Mouse (Mus musculus) myocyte (in vitro differentiated cells): ENCODE results near the gene Vps37d. TPM values are rescaled to one million over a fixed set of nuclear protein-coding genes. Genes with fewer than 3 reads are reported as not detected.

Experiments used
- H3K27me3 ChIP-seq: one replicate; pipeline ENCODE4 v1.6.1; 2011; ENCODE audit not compliant: control insufficient read depth, insufficient read depth, insufficient read length
- H3K36me3 ChIP-seq: one replicate; pipeline ENCODE4 v1.6.1; 2011; ENCODE audit not compliant: control insufficient read depth, insufficient read depth
- H3K4me2 ChIP-seq: one replicate; pipeline ENCODE4 v1.6.1; 2011; ENCODE audit warnings: low read depth, control low read depth
- H3K4me3 ChIP-seq: one replicate; pipeline ENCODE4 v1.5.1; 2011; ENCODE audit warnings: mild to moderate bottlenecking, control low read depth, moderate library complexity
- H3K79me2 ChIP-seq: one replicate; pipeline ENCODE4 v1.6.1; 2011; ENCODE audit not compliant: control insufficient read depth, insufficient read depth
- H3ac ChIP-seq: one replicate; pipeline ENCODE4 v1.6.1; 2011; ENCODE audit not compliant: control insufficient read depth, insufficient read length
- CEBPB ChIP-seq: IDR thresholded peaks from 2 replicates; pipeline ENCODE4 v1.6.1; 2011; ENCODE audit warnings: mild to moderate bottlenecking, moderate library complexity; ENCODE audit not compliant: poor library complexity, insufficient read depth, severe bottlenecking
- E2F4 ChIP-seq: IDR thresholded peaks from one replicate; pipeline ENCODE4 v1.6.1; 2011; ENCODE audit warnings: mild to moderate bottlenecking, control low read depth, moderate library complexity; ENCODE audit not compliant: insufficient read depth
- MAX ChIP-seq: IDR thresholded peaks from one replicate; pipeline ENCODE4 v1.6.1; 2011; ENCODE audit warnings: low read depth, mild to moderate bottlenecking, control low read depth
- MYOD1 ChIP-seq, 3 experiments: IDR thresholded peaks; one replicate each; pipeline ENCODE4 v1.6.1; 2011; ENCODE audit warnings: control low read depth in 2 of 3, low read depth in 2 of 3, mild to moderate bottlenecking in 2 of 3, moderate library complexity in 1 of 3; ENCODE audit not compliant: insufficient read length in 2 of 3, control insufficient read depth in 1 of 3
- MYOG ChIP-seq, 3 experiments: IDR thresholded peaks; one replicate each; pipeline ENCODE4 v1.6.1; 2011; ENCODE audit warnings: control low read depth in 2 of 3, low read depth in 2 of 3, mild to moderate bottlenecking in 2 of 3; ENCODE audit not compliant: insufficient read length in 2 of 3, control insufficient read depth in 1 of 3, insufficient read depth in 1 of 3
- POLR2A ChIP-seq: IDR thresholded peaks from one replicate; pipeline ENCODE4 v1.6.1; 2011; ENCODE audit warnings: low read depth, mild to moderate bottlenecking, control low read depth, moderate library complexity; ENCODE audit not compliant: insufficient read length
- POLR2AphosphoS2 ChIP-seq: IDR thresholded peaks from one replicate; pipeline ENCODE4 v1.6.1; 2011; ENCODE audit warnings: low read depth, control low read depth; ENCODE audit not compliant: insufficient read length
- REST ChIP-seq: IDR thresholded peaks from one replicate; pipeline ENCODE4 v1.6.1; 2011; ENCODE audit warnings: mild to moderate bottlenecking, control low read depth, moderate library complexity; ENCODE audit not compliant: insufficient read depth, insufficient read length
- SRF ChIP-seq: IDR thresholded peaks from one replicate; pipeline ENCODE4 v1.6.1; 2011; ENCODE audit warnings: low read depth; ENCODE audit not compliant: control insufficient read depth, insufficient read length
- TCF12 ChIP-seq: IDR thresholded peaks from one replicate; pipeline ENCODE4 v1.6.1; 2011; ENCODE audit warnings: mild to moderate bottlenecking, control low read depth; ENCODE audit not compliant: poor library complexity, insufficient read depth, severe bottlenecking
- TCF3 ChIP-seq: IDR thresholded peaks from one replicate; pipeline ENCODE4 v1.6.1; 2011; ENCODE audit warnings: low read depth, control low read depth; ENCODE audit not compliant: insufficient read length
- USF1 ChIP-seq: IDR thresholded peaks from one replicate; pipeline ENCODE4 v1.6.1; 2011; ENCODE audit warnings: low read depth, mild to moderate bottlenecking, control low read depth, moderate library complexity
- polyA plus RNA-seq: library from polyadenylated mRNA; unstranded; fragments of >200 nt; fragmentation: generic; extraction: Trizol; gene quantifications from one replicate; pipeline ENCODE4 v1.2.1, GENCODE M21; 2012; ENCODE audit warnings: missing spikeins

Vps37d gene
- polyA plus RNA-seq, 1 experiment: 3.3 TPM

GRCm38 (mm10) chr5:135040777-135041176 is 37.3 kb downstream of the Vps37d start:
- Histone ChIP-seq H3K4me2 (no peak overlapping the region), H3K79me2 (no peaks in the 10 kb centered on the region), H3K27me3 (no peaks in the 10 kb centered on the region), H3K4me3 (no peak overlapping the region), H3K36me3 (no peaks in the 10 kb centered on the region), H3ac (no peak overlapping the region)
- TF ChIP-seq MAX: no peak
- no peak for TF ChIP-seq MYOD1 (IDR thresholded peaks at IDR 0.05; ENCODE audit: control insufficient read depth in 1 of 3, insufficient read length in 2 of 3, low read depth in 2 of 3)
- no peak for TF ChIP-seq POLR2A
- no peak for TF ChIP-seq MYOG (IDR thresholded peaks at IDR 0.05; ENCODE audit: control insufficient read depth in 1 of 3, insufficient read depth in 1 of 3, insufficient read length in 2 of 3, low read depth in 2 of 3)
- TF ChIP-seq USF1: no peak
- TF ChIP-seq POLR2AphosphoS2: no peak

GRCm38 (mm10) chr5:135040059-135040458 is 38.0 kb downstream of the Vps37d start:
- H3K27me3 ChIP-seq: no peaks in the 10 kb centered on the region
- no peak overlapping the region for H3ac ChIP-seq
- H3K79me2 ChIP-seq: no peaks in the 10 kb centered on the region
- TF ChIP-seq REST: no peak
- TF ChIP-seq TCF12: no peak
- no peak for TF ChIP-seq POLR2A
- TF ChIP-seq MYOD1 (IDR thresholded peaks at IDR 0.05; ENCODE audit: control insufficient read depth in 1 of 3, insufficient read length in 2 of 3, low read depth in 2 of 3): no peak
- TF ChIP-seq POLR2AphosphoS2: no peak
- no peak for TF ChIP-seq USF1
- no peak for TF ChIP-seq CEBPB
- TF ChIP-seq MAX: no peak
- no peak for TF ChIP-seq SRF
- TF ChIP-seq MYOG (IDR thresholded peaks at IDR 0.05; ENCODE audit: control insufficient read depth in 1 of 3, insufficient read depth in 1 of 3, insufficient read length in 2 of 3, low read depth in 2 of 3): no peak
- no peak for TF ChIP-seq TCF3
- TF ChIP-seq E2F4: no peak
- H3K4me2 ChIP-seq: no peak overlapping the region
- no peaks in the 10 kb centered on the region for H3K36me3 ChIP-seq
- no peak overlapping the region for H3K4me3 ChIP-seq

- Histone ChIP-seq H3K36me3 (no peaks in the 10 kb centered on the region), H3K4me2 (no peak overlapping the region), H3K27me3 (no peaks in the 10 kb centered on the region), H3ac (no peak overlapping the region), H3K4me3 (no peak overlapping the region), H3K79me2 (no peaks in the 10 kb centered on the region)
- TF ChIP-seq MYOD1 (IDR thresholded peaks at IDR 0.05; ENCODE audit: control insufficient read depth in 1 of 3, insufficient read length in 2 of 3, low read depth in 2 of 3) (no peak), TCF3 (no peak), REST (no peak), POLR2A (no peak), USF1 (no peak), MYOG (IDR thresholded peaks at IDR 0.05; ENCODE audit: control insufficient read depth in 1 of 3, insufficient read depth in 1 of 3, insufficient read length in 2 of 3, low read depth in 2 of 3) (no peak), MAX (no peak), E2F4 (no peak), POLR2AphosphoS2 (no peak), CEBPB (no peak)
Observed at GRCm38 (mm10) chr5:135039541-135039940, 38.5 kb downstream of the Vps37d start.

GRCm38 (mm10) chr5:135037946-135038345 is 40.1 kb downstream of the Vps37d start:
- H3K79me2 ChIP-seq: peaks cover 3% of the 10 kb centered on the region
- no peak overlapping the region for H3ac ChIP-seq
- TF ChIP-seq TCF3 (no peak), REST (no peak), MYOD1 (IDR thresholded peaks at IDR 0.05; ENCODE audit: control insufficient read depth in 1 of 3, insufficient read length in 2 of 3, low read depth in 2 of 3) (no peak), MYOG (IDR thresholded peaks at IDR 0.05; ENCODE audit: control insufficient read depth in 1 of 3, insufficient read depth in 1 of 3, insufficient read length in 2 of 3, low read depth in 2 of 3) (no peak), TCF12 (no peak), E2F4 (no peak), USF1 (no peak), CEBPB (no peak), MAX (no peak), POLR2AphosphoS2 (no peak), SRF (no peak), POLR2A (no peak)
- H3K4me2 ChIP-seq: no peak overlapping the region
- H3K27me3 ChIP-seq: no peaks in the 10 kb centered on the region
- no peaks in the 10 kb centered on the region for H3K36me3 ChIP-seq
- H3K4me3 ChIP-seq: no peak overlapping the region

GRCm38 (mm10) chr5:135035608-135036359 is 42.3 kb downstream of the Vps37d start:
- H3K36me3 ChIP-seq: no peaks in the 10 kb centered on the region
- TF ChIP-seq SRF (no peak), USF1 (no peak), MAX (no peak), MYOD1 (IDR thresholded peaks at IDR 0.05; ENCODE audit: control insufficient read depth in 1 of 3, insufficient read length in 2 of 3, low read depth in 2 of 3) (no peak), TCF12 (no peak), POLR2AphosphoS2 (no peak), POLR2A (no peak), CEBPB (no peak), REST (no peak), MYOG (IDR thresholded peaks at IDR 0.05; ENCODE audit: control insufficient read depth in 1 of 3, insufficient read depth in 1 of 3, insufficient read length in 2 of 3, low read depth in 2 of 3) (no peak), E2F4 (no peak), TCF3 (no peak)
- H3K79me2 ChIP-seq: peaks cover 3% of the 10 kb centered on the region
- H3K4me3 ChIP-seq: no peak overlapping the region
- H3K4me2 ChIP-seq: no peak overlapping the region
- H3K27me3 ChIP-seq: no peaks in the 10 kb centered on the region
- H3ac ChIP-seq: no peak overlapping the region
